9 mouse cellular contexts compared by ENCODE assay signal in genomic region chr12:100479892-100480621, GRCm38 (mm10). TPM values are rescaled to one million over a fixed set of nuclear protein-coding genes. Genes with fewer than 3 reads are reported as not detected.
A peak's percentile ranks its signal among the peaks of the same experiment; 100 is the strongest.
DNase-seq lines count a peak whose midpoint lies in the region; TF ChIP-seq lines count a peak whose summit lies in the region.
"Had no signal": no experiment of that assay in that cellular context is flagged by ENCODE, and none has a peak within 500 bp of the region (broad histone marks: within the 10 kb centered on the region; RNA-seq: fewer than 3 reads in every experiment).

No protein-coding gene starts in this region.

- WGBS in kidney, adult 2 months: 39% methylated on average over 7 of the region's 7 CpGs

- H3K4me1 ChIP-seq in kidney, adult 2 months (ENCODE audit: control insufficient read depth, insufficient read depth, low read length): no peaks in the 10 kb centered on the region; the same call in 1 of the 2 replicates

- intact Hi-C loops in gastrocnemius, postnatal 14 days (cut with DNase I; ENCODE audit: low total_unique reads): loop anchor here (10.0 kb wide), 1 partner anchor 275 kb away; no protein-coding TSS in a partner anchor

- no peak overlapping the region for H3K27ac ChIP-seq in kidney, adult 2 months (ENCODE audit: insufficient read depth, low read depth, low read length)

- no peak for TF ChIP-seq POLR2A in kidney, adult 2 months (IDR thresholded peaks at IDR 0.05; ENCODE audit: low read depth, low read length)

- H3K27me3 ChIP-seq in kidney, adult 2 months (replicated peaks; ENCODE audit: control insufficient read depth, insufficient read depth, low read length): no peaks in the 10 kb centered on the region
- H3K27me3 ChIP-seq: megakaryocyte, embryonic 14.5 days had no signal

- peak; percentile 88 for DNase-seq in A20 (ENCODE audit: low read depth, low spot score)
- peak; percentile 65 to 76 for DNase-seq in CD8-positive naive resting alpha-beta T cell, adult 2 months (ENCODE audit: low read depth in 2 of 2, low spot score in 2 of 2)
- peak; percentile 64 for DNase-seq in cerebellum, adult 9-10 months
- peak; percentile 71 for DNase-seq in gastrocnemius, postnatal 14 days
- peak; percentile 65 for DNase-seq in kidney, adult 2 months
- peak; percentile 74 for DNase-seq in lung, postnatal 10 days
- peak; percentile 78 for DNase-seq in retina, postnatal 7 days (ENCODE audit: low read depth, low spot score)
- no peak for DNase-seq in frontal cortex, adult 2 months (ENCODE audit: extremely low spot score in 1 of 2, low spot score in 1 of 2)

- H3K36me3 ChIP-seq in kidney, adult 2 months (ENCODE audit: control insufficient read depth, insufficient read depth, low read length): no peaks in the 10 kb centered on the region

- no peak overlapping the region for H3K4me3 ChIP-seq in kidney, adult 2 months (ENCODE audit: insufficient read depth, low read depth, low read length)

- peak; percentile 84 for TF ChIP-seq CTCF in kidney, adult 2 months (conservative IDR thresholded peaks at IDR 0.05; ENCODE audit: insufficient read depth, insufficient read length, low read depth, low read length)

RNA-seq across cellular contexts. Expression of gene Ttc7b, which starts 40.6 kb away (rescaled TPM):
- 10 to 100 TPM; 81.8 to 94.3 TPM for total RNA-seq in gastrocnemius, postnatal 14 days (2021)
- polyA plus RNA-seq in kidney, adult 2 months (2012; rRNA removed): 42.1 and 55.5 TPM in 2 replicates
- polyA plus RNA-seq in frontal cortex, adult 2 months (2012; rRNA removed): 194 and 202 TPM in 2 replicates

Comparison
In these comparisons a context has a peak if more than half of its experiments do, and no peak if none do; other contexts are left out.
1. DNase-seq: peak in A20 (single experiment), CD8-positive naive resting alpha-beta T cell, adult 2 months (2 of 2), cerebellum, adult 9-10 months (single experiment), gastrocnemius, postnatal 14 days (single experiment), kidney, adult 2 months (single experiment), lung, postnatal 10 days (single experiment) and retina, postnatal 7 days (single experiment); none in frontal cortex, adult 2 months (0 of 2).